Mouse (Mus musculus): ENCODE measurements around the gene Fbln7. TPM values are rescaled to one million over a fixed set of nuclear protein-coding genes. Genes with fewer than 3 reads are reported as not detected.
A peak's percentile ranks its signal among the peaks of the same experiment; 100 is the strongest.

Fbln7 gene
- total RNA-seq, 2 experiments from 2014 or later = 2.3 to 2.6 TPM

- peak; percentile 29 to 33 for DNase-seq (ENCODE audit: low spot score in 2 of 2)
These were observed 1.1 kb downstream of the Fbln7 start for GRCm38 (mm10) chr2:128863777-128864331.

GRCm38 (mm10) chr2:128865061-128865460 is 2.3 kb downstream of the Fbln7 start:
- intact Hi-C loops (cut with DNase I) = no loop called here
- DNase-seq (ENCODE audit: low spot score in 2 of 2) = no peak

More at GRCm38 (mm10) chr2:128863777-128864331, 1.1 kb downstream of the Fbln7 start:
- intact Hi-C loops (cut with DNase I) = no loop called here

- intact Hi-C loops (cut with DNase I) = no loop called here
- DNase-seq (ENCODE audit: low spot score in 2 of 2) = no peak
These were observed 8.9 kb downstream of the Fbln7 start for GRCm38 (mm10) chr2:128871656-128872055.

GRCm38 (mm10) chr2:128872256-128872655 is 9.5 kb downstream of the Fbln7 start:
- DNase-seq (ENCODE audit: low spot score in 2 of 2) = no peak
- intact Hi-C loops (cut with DNase I) = no loop called here

GRCm38 (mm10) chr2:128875526-128875925 is 12.7 kb downstream of the Fbln7 start:
- no peak for DNase-seq (ENCODE audit: low spot score in 2 of 2)
- intact Hi-C loops (cut with DNase I) = no loop called here

GRCm38 (mm10) chr2:128881236-128881635 is 18.5 kb downstream of the Fbln7 start:
- no peak for DNase-seq (ENCODE audit: low spot score in 2 of 2)
- intact Hi-C loops (cut with DNase I) = no loop called here

- no peak for DNase-seq (ENCODE audit: low spot score in 2 of 2)
- intact Hi-C loops (cut with DNase I) = no loop called here
These were observed 22.5 kb downstream of the Fbln7 start for GRCm38 (mm10) chr2:128885225-128885811.

GRCm38 (mm10) chr2:128887866-128888550 is 25.2 kb downstream of the Fbln7 start:
- no peak for DNase-seq (ENCODE audit: low spot score in 2 of 2)
- intact Hi-C loops (cut with DNase I) = no loop called here

GRCm38 (mm10) chr2:128890661-128891335 is 28.0 kb downstream of the Fbln7 start:
- DNase-seq (ENCODE audit: low spot score in 2 of 2) = no peak
- intact Hi-C loops (cut with DNase I) = no loop called here

GRCm38 (mm10) chr2:128892180-128892721 is 29.5 kb downstream of the Fbln7 start:
- intact Hi-C loops (cut with DNase I) = no loop called here
- no peak for DNase-seq (ENCODE audit: low spot score in 2 of 2)

GRCm38 (mm10) chr2:128902843-128903242 is 40.1 kb downstream of the Fbln7 start:
- intact Hi-C loops (cut with DNase I) = no loop called here
- no peak for DNase-seq (ENCODE audit: low spot score in 2 of 2)

- intact Hi-C loops (cut with DNase I) = no loop called here
- no peak for DNase-seq (ENCODE audit: low spot score in 2 of 2)
These were observed 40.9 kb downstream of the Fbln7 start for GRCm38 (mm10) chr2:128903661-128904060.

- no peak for DNase-seq (ENCODE audit: low spot score in 2 of 2)
- intact Hi-C loops (cut with DNase I) = no loop called here
These were observed 52.2 kb downstream of the Fbln7 start for GRCm38 (mm10) chr2:128914978-128915377.

- intact Hi-C loops (cut with DNase I) = no loop called here
- peak in 1 of 2 experiments; percentile 6 for DNase-seq (ENCODE audit: low spot score in 2 of 2)
These were observed 53.7 kb downstream of the Fbln7 start for GRCm38 (mm10) chr2:128916528-128916927.

- intact Hi-C loops (cut with DNase I) = no loop called here
- DNase-seq (ENCODE audit: low spot score in 2 of 2) = no peak
These were observed 62.0 kb downstream of the Fbln7 start for GRCm38 (mm10) chr2:128924799-128925198.

- intact Hi-C loops (cut with DNase I) = no loop called here
- DNase-seq (ENCODE audit: low spot score in 2 of 2) = peak in 1 of 2 experiments; percentile 18
These were observed 65.7 kb downstream of the Fbln7 start for GRCm38 (mm10) chr2:128928446-128928845.

- intact Hi-C loops (cut with DNase I) = no loop called here
- no peak for DNase-seq (ENCODE audit: low spot score in 2 of 2)
These were observed 67.9 kb downstream of the Fbln7 start for GRCm38 (mm10) chr2:128930704-128931103.

GRCm38 (mm10) chr2:128936256-128936655 is 73.5 kb downstream of the Fbln7 start:
- DNase-seq (ENCODE audit: low spot score in 2 of 2) = no peak
- intact Hi-C loops (cut with DNase I) = no loop called here

GRCm38 (mm10) chr2:128943538-128944528 is 81.1 kb downstream of the Fbln7 start, which contains the start of gene Zc3h8:
Zc3h8 (minus strand) TSS chr2:128944077.
- DNase-seq (ENCODE audit: low spot score in 2 of 2) = peak; percentile 96
- intact Hi-C loops (cut with DNase I) = loop anchor here (10.0 kb wide), 2 partner anchors 121 to 259 kb away; partner anchors contain the start of genes Anapc1 and Ttl
